In genomic region chr3:100773237-100773636, GRCm38 (mm10) we compare ENCODE assay signal across 21 mouse cellular contexts. TPM values are rescaled to one million over a fixed set of nuclear protein-coding genes. Genes with fewer than 3 reads are reported as not detected.
DNase-seq lines count a peak whose midpoint lies in the region; ATAC-seq and TF ChIP-seq lines count a peak whose summit lies in the region.
"Had no signal": no experiment of that assay in that cellular context is flagged by ENCODE, and none has a peak within 500 bp of the region (broad histone marks: within the 10 kb centered on the region; RNA-seq: fewer than 3 reads in every experiment).

No protein-coding gene starts in this region.

- H3K4me1 ChIP-seq in kidney, embryonic 14.5 days (ENCODE audit: control insufficient read depth, insufficient read depth, low read length): peaks cover 4% of the 10 kb centered on the region; the same call in 1 of the 2 replicates
- peaks cover 24 to 39% of the 10 kb centered on the region in 2 experiments for H3K4me1 ChIP-seq in CH12.LX (ENCODE audit: control insufficient read depth in 1 of 2, insufficient read depth in 2 of 2)

- in situ Hi-C loops in CH12.LX (cut with MboI; ENCODE audit: low pct_ligation_motif_present, low pct_unique_long_range_greater_than_20kb, low sequenced_read_pairs): loop anchor here (25.0 kb wide), 1 partner anchor 139 kb away; the partner anchor contains the start of gene Trim45

- TF ChIP-seq RAD21 in CH12.LX (IDR thresholded peaks at IDR 0.05; ENCODE audit: low read depth, low read length): no peak

- H3K27ac ChIP-seq in kidney, embryonic 14.5 days (ENCODE audit: low read depth, low read length): no peak overlapping the region
- H3K27ac ChIP-seq in CH12.LX (ENCODE audit: insufficient read depth, low read depth): peak overlapping the region; percentile 11; the same call in 1 of the 2 replicates
- H3K27ac ChIP-seq: forebrain, embryonic 15.5 days; heart, embryonic 13.5 days; hindbrain, embryonic 14.5 days; midbrain, embryonic 12.5 days; stomach, postnatal 0 days had no signal

- H3K36me3 ChIP-seq in kidney, embryonic 14.5 days (ENCODE audit: control insufficient read depth, insufficient read depth, low read length): no peaks in the 10 kb centered on the region
- no peaks in the 10 kb centered on the region for H3K36me3 ChIP-seq in CH12.LX (replicated peaks in 1 of 2; ENCODE audit: control insufficient read depth in 1 of 2, insufficient read depth in 1 of 2, low read length in 1 of 2)
- H3K36me3 ChIP-seq: forebrain, embryonic 15.5 days; heart, embryonic 13.5 days; midbrain, embryonic 12.5 days had no signal

- TF ChIP-seq CTCF in CH12.LX (conservative IDR thresholded peaks at IDR 0.05 in 1 of 2, IDR thresholded peaks at IDR 0.05 in 1 of 2; ENCODE audit: low read depth in 2 of 2, low read length in 2 of 2): no peak

- TF ChIP-seq POLR2A in CH12.LX (IDR thresholded peaks at IDR 0.05; ENCODE audit: low read depth, low read length): no peak

- dilution Hi-C loops in CH12.LX (cut with MboI; ENCODE audit: extremely low pct_ligation_motif_present, extremely low pct_unique_long_range_greater_than_20kb, low sequenced_read_pairs): no loop called here

- DNase-seq in kidney, adult 11 months: peak; percentile 11
- peak; percentile 18 for DNase-seq in CH12.LX (ENCODE audit: extremely low read depth)
- peak; percentile 7 to 20 for DNase-seq in kidney, postnatal 36 days
- DNase-seq in embryo, embryonic 10 days (ENCODE audit: low spot score): no peak
- DNase-seq in left cerebral cortex, adult 9 months (ENCODE audit: low spot score in 2 of 2): no peak
- no peak for DNase-seq in spleen, postnatal 14 days (ENCODE audit: low spot score in 2 of 2)
- DNase-seq: adrenal gland, adult 8-10 months; cerebellum, adult 9-10 months; right cerebral cortex, adult 18-20 months; thymus, postnatal 25 days had no signal

- H3K4me2 ChIP-seq in kidney, embryonic 14.5 days (replicated peaks; ENCODE audit: low read depth, low read length): no peak overlapping the region
- peak overlapping the region; percentile 54 for H3K4me2 ChIP-seq in CH12.LX (ENCODE audit: insufficient read depth, low read depth, poor library complexity, severe bottlenecking)
- H3K4me2 ChIP-seq: forebrain, embryonic 15.5 days; heart, embryonic 13.5 days; hindbrain, embryonic 14.5 days; midbrain, embryonic 12.5 days had no signal

- no peaks in the 10 kb centered on the region for H3K79me2 ChIP-seq in CH12.LX (replicated peaks; ENCODE audit: control insufficient read depth, extremely low read depth, insufficient read depth, poor library complexity, severe bottlenecking)

- TF ChIP-seq EP300 in CH12.LX (IDR thresholded peaks at IDR 0.05; ENCODE audit: low read length): no peak

- 67% methylated on average over 6 of the region's 6 CpGs for WGBS in kidney, embryonic 14.5 days

- 0 out of 2 replicates have a peak, but pooled peaks cover 4% of the 10 kb centered on the region for H3K27me3 ChIP-seq in kidney, embryonic 14.5 days (ENCODE audit: control insufficient read depth, insufficient read depth, low read length)
- no peaks in the 10 kb centered on the region for H3K27me3 ChIP-seq in CH12.LX (replicated peaks)
- H3K27me3 ChIP-seq: forebrain, embryonic 15.5 days; heart, embryonic 13.5 days; midbrain, embryonic 12.5 days had no signal

- no peak overlapping the region for H3K4me3 ChIP-seq in kidney, embryonic 14.5 days (ENCODE audit: low read length)
- H3K4me3 ChIP-seq in CH12.LX (replicated peaks in 1 of 3; ENCODE audit: low read depth in 2 of 3, low read length in 2 of 3, poor library complexity in 1 of 3): no peak overlapping the region
- H3K4me3 ChIP-seq: forebrain, embryonic 15.5 days; heart, embryonic 13.5 days; midbrain, embryonic 12.5 days; myocyte had no signal

- H3K9me3 ChIP-seq in kidney, embryonic 14.5 days (ENCODE audit: control insufficient read depth, low read length): no peaks in the 10 kb centered on the region
- no peaks in the 10 kb centered on the region for H3K9me3 ChIP-seq in CH12.LX (replicated peaks; ENCODE audit: low read length)
- H3K9me3 ChIP-seq: forebrain, embryonic 15.5 days; heart, embryonic 13.5 days; midbrain, embryonic 12.5 days had no signal

- H3K9ac ChIP-seq in kidney, embryonic 14.5 days (ENCODE audit: low read depth, low read length): no peak overlapping the region
- H3K9ac ChIP-seq in CH12.LX (ENCODE audit: insufficient read depth, low read depth): no peak overlapping the region
- H3K9ac ChIP-seq: forebrain, embryonic 15.5 days; heart, embryonic 13.5 days; hindbrain, embryonic 14.5 days; midbrain, embryonic 12.5 days had no signal

- no peak for ATAC-seq in kidney, embryonic 14.5 days (ENCODE audit: low FRiP score, low TSS enrichment)
- ATAC-seq in granulocyte monocyte progenitor cell, adult 5-6 weeks (replicated peaks; ENCODE audit: poor library complexity, severe bottlenecking): peak; percentile 27; the same call in 1 of the 2 replicates
- ATAC-seq: forebrain, embryonic 15.5 days; intestine, postnatal 0 days had no signal

TF ChIP-seq in CH12.LX, 34 proteins besides CTCF, POLR2A, EP300 and RAD21:
- TF ChIP-seq SIN3A (IDR thresholded peaks at IDR 0.05; ENCODE audit: low read length): no peak
- no peak for TF ChIP-seq ZMIZ1 (IDR thresholded peaks at IDR 0.05; ENCODE audit: low read depth, low read length)
- no peak for TF ChIP-seq JUND (conservative IDR thresholded peaks at IDR 0.05; ENCODE audit: low read depth, low read length)
- no peak for TF ChIP-seq ETS1 (conservative IDR thresholded peaks at IDR 0.05; ENCODE audit: low read depth, low read length)
- TF ChIP-seq PAX5 (IDR thresholded peaks at IDR 0.05; ENCODE audit: low read length): no peak
- TF ChIP-seq BHLHE40 (IDR thresholded peaks at IDR 0.05; ENCODE audit: low read depth, low read length): no peak
- no peak for TF ChIP-seq TBP (conservative IDR thresholded peaks at IDR 0.05; ENCODE audit: low read depth, low read length)

RNA-seq across cellular contexts. Expression of gene Vtcn1, which starts 52.0 kb away (rescaled TPM):
- polyA plus RNA-seq in kidney, embryonic 14.5 days (2014; fragmentation: Nextera tagmentation; extraction: Ambion mirVana): 0.34 and 0.50 TPM in 2 replicates
- 0.04 TPM in 1 of 2 replicates, not detected in the other for total RNA-seq in CH12.LX (2012; rRNA removed)
- total RNA-seq in CH12.LX (2014; rRNA removed): not detected in 2 replicates
- polyA plus RNA-seq in CH12.LX (2012; ENCODE audit: insufficient read length, low read depth): 0.14 TPM in 1 of 2 replicates, not detected in the other
- not detected in 2 replicates for total RNA-seq in granulocyte monocyte progenitor cell, adult 5-6 weeks (2014; fragmentation: Nextera tagmentation)
- not detected in 2 replicates for total RNA-seq in granulocyte monocyte progenitor cell, adult 5-6 weeks (2017)
- total RNA-seq: layer of hippocampus, postnatal 14 days had no signal
- polyA plus RNA-seq: forebrain, embryonic 15.5 days; hindbrain, embryonic 14.5 days; spleen, adult 2 months had no signal

Comparison
In these comparisons a context has a peak if more than half of its experiments do, and no peak if none do; other contexts are left out.
1. DNase-seq: peak in kidney, adult 11 months (single experiment), CH12.LX (single experiment) and kidney, postnatal 36 days (2 of 2); none in embryo, embryonic 10 days (single experiment), left cerebral cortex, adult 9 months (0 of 2) and spleen, postnatal 14 days (0 of 2).